ENCODE assay signal across 13 mouse cellular contexts in genomic region chr10:41866838-41867154, GRCm38 (mm10). TPM values are rescaled to one million over a fixed set of nuclear protein-coding genes. Genes with fewer than 3 reads are reported as not detected.
A peak's percentile ranks its signal among the peaks of the same experiment; 100 is the strongest.
DNase-seq lines count a peak whose midpoint lies in the region; ATAC-seq and TF ChIP-seq lines count a peak whose summit lies in the region.
"Had no signal": no experiment of that assay in that cellular context is flagged by ENCODE, and none has a peak within 500 bp of the region (broad histone marks: within the 10 kb centered on the region; RNA-seq: fewer than 3 reads in every experiment).

No protein-coding gene starts in this region.

- peaks cover 15% of the 10 kb centered on the region for H3K4me1 ChIP-seq in hindbrain, embryonic 13.5 days (replicated peaks)
- no peaks in the 10 kb centered on the region for H3K4me1 ChIP-seq in hindbrain, embryonic 14.5 days (replicated peaks; ENCODE audit: control insufficient read depth, insufficient read depth, low read length)
- H3K4me1 ChIP-seq in neural tube, embryonic 15.5 days = peaks cover 19% of the 10 kb centered on the region; the same call in 1 of the 2 replicates

- no peak for TF ChIP-seq CTCF in left cerebral cortex, adult 2 months (IDR thresholded peaks at IDR 0.05)

- no peak for DNase-seq in frontal cortex, postnatal 10 days (ENCODE audit: low spot score in 2 of 2)
- DNase-seq in hindbrain, embryonic 14.5 days (ENCODE audit: low spot score) = no peak
- no peak for DNase-seq in left cerebral cortex, adult 2 months (ENCODE audit: extremely low spot score in 1 of 2, low spot score in 2 of 2)
- DNase-seq in left cerebral cortex, adult 18-20 months (ENCODE audit: low spot score in 2 of 2) = no peak
- DNase-seq in thymus, postnatal 14 days = no peak
- DNase-seq: adrenal gland, adult 8-10 months; cerebellum, postnatal 36 days; gastrocnemius, postnatal 10 days had no signal

- no peak overlapping the region for H3K4me2 ChIP-seq in hindbrain, embryonic 13.5 days
- no peak overlapping the region for H3K4me2 ChIP-seq in hindbrain, embryonic 14.5 days (replicated peaks)
- no peak overlapping the region for H3K4me2 ChIP-seq in neural tube, embryonic 15.5 days
- H3K4me2 ChIP-seq: intestine, embryonic 15.5 days had no signal

- peak overlapping the region; percentile 37 for H3K27ac ChIP-seq in hindbrain, embryonic 13.5 days
- H3K27ac ChIP-seq in hindbrain, embryonic 14.5 days = no peak overlapping the region
- H3K27ac ChIP-seq in left cerebral cortex, adult 2 months = peak overlapping the region; percentile 55
- peak overlapping the region; percentile 7; the same call in 1 of the 2 replicates for H3K27ac ChIP-seq in neural tube, embryonic 15.5 days (replicated peaks)
- H3K27ac ChIP-seq: intestine, embryonic 15.5 days had no signal

- no peaks in the 10 kb centered on the region for H3K27me3 ChIP-seq in hindbrain, embryonic 13.5 days
- H3K27me3 ChIP-seq in hindbrain, embryonic 14.5 days (ENCODE audit: control insufficient read depth, insufficient read depth, low read length) = no peaks in the 10 kb centered on the region
- no peaks in the 10 kb centered on the region for H3K27me3 ChIP-seq in neural tube, embryonic 15.5 days (replicated peaks)
- H3K27me3 ChIP-seq: intestine, embryonic 15.5 days had no signal

- intact Hi-C loops in left cerebral cortex, adult 2 months (cut with DNase I) = no loop called here

- peak; percentile 73 for ATAC-seq in frontal cortex, adult (ENCODE audit: low TSS enrichment)
- ATAC-seq in hindbrain, embryonic 13.5 days (ENCODE audit: low FRiP score) = no peak
- no peak for ATAC-seq in hindbrain, embryonic 14.5 days (ENCODE audit: low FRiP score)
- ATAC-seq in neural tube, embryonic 15.5 days (ENCODE audit: low FRiP score) = no peak
- ATAC-seq: intestine, embryonic 15.5 days had no signal

- no peaks in the 10 kb centered on the region for H3K9me3 ChIP-seq in hindbrain, embryonic 13.5 days
- no peaks in the 10 kb centered on the region for H3K9me3 ChIP-seq in hindbrain, embryonic 14.5 days (ENCODE audit: control insufficient read depth, low read length)
- no peaks in the 10 kb centered on the region for H3K9me3 ChIP-seq in neural tube, embryonic 15.5 days (replicated peaks)
- H3K9me3 ChIP-seq: intestine, embryonic 15.5 days had no signal

- H3K9ac ChIP-seq in hindbrain, embryonic 13.5 days = no peak overlapping the region
- H3K9ac ChIP-seq in hindbrain, embryonic 14.5 days = no peak overlapping the region
- H3K9ac ChIP-seq in neural tube, embryonic 15.5 days (replicated peaks) = no peak overlapping the region
- H3K9ac ChIP-seq: intestine, embryonic 15.5 days had no signal

- H3K36me3 ChIP-seq in hindbrain, embryonic 13.5 days = no peaks in the 10 kb centered on the region
- H3K36me3 ChIP-seq in hindbrain, embryonic 14.5 days (replicated peaks; ENCODE audit: control insufficient read depth, insufficient read depth) = no peaks in the 10 kb centered on the region
- H3K36me3 ChIP-seq in neural tube, embryonic 15.5 days = no peaks in the 10 kb centered on the region
- H3K36me3 ChIP-seq: intestine, embryonic 15.5 days had no signal

- no peak overlapping the region for H3K4me3 ChIP-seq in hindbrain, embryonic 13.5 days
- H3K4me3 ChIP-seq in hindbrain, embryonic 14.5 days (replicated peaks; ENCODE audit: low read length) = no peak overlapping the region
- no peak overlapping the region for H3K4me3 ChIP-seq in left cerebral cortex, adult 2 months
- H3K4me3 ChIP-seq in neural tube, embryonic 15.5 days (replicated peaks) = no peak overlapping the region
- H3K4me3 ChIP-seq: erythroblast, embryonic 14.5 days; intestine, embryonic 15.5 days had no signal

RNA-seq across cellular contexts. Expression of gene Sesn1, which starts 57.1 kb away (rescaled TPM):
- polyA plus RNA-seq in hindbrain, embryonic 13.5 days (2015; fragmentation: Nextera tagmentation; extraction: Ambion mirVana) = 35.6 and 36.1 TPM in 2 replicates
- polyA plus RNA-seq in hindbrain, embryonic 14.5 days (2014; fragmentation: Nextera tagmentation; extraction: Ambion mirVana) = 37.1 and 42.7 TPM in 2 replicates
- total RNA-seq in left cerebral cortex, adult 2 months (2021) = 10 to 100 TPM; 50.7 to 51.4 TPM
- total RNA-seq in left cerebral cortex, adult 18-20 months (2021) = 10 to 100 TPM; 49.4 to 52.7 TPM
- polyA plus RNA-seq in neural tube, embryonic 15.5 days (2015; fragmentation: Nextera tagmentation; extraction: Ambion mirVana) = 33.4 and 38.3 TPM in 2 replicates

RNA-seq across cellular contexts. Expression of gene Cep57l1, which starts 57.1 kb away (rescaled TPM):
- polyA plus RNA-seq in hindbrain, embryonic 13.5 days (2015; fragmentation: Nextera tagmentation; extraction: Ambion mirVana) = 14.4 and 16.2 TPM in 2 replicates
- polyA plus RNA-seq in hindbrain, embryonic 14.5 days (2014; fragmentation: Nextera tagmentation; extraction: Ambion mirVana) = 11.8 and 12.9 TPM in 2 replicates
- total RNA-seq in left cerebral cortex, adult 2 months (2021) = 1 to 10 TPM; 5.3 to 7.5 TPM
- total RNA-seq in left cerebral cortex, adult 18-20 months (2021) = 1 to 10 TPM; 5.4 to 7.3 TPM
- 15.7 and 19.4 TPM in 2 replicates for polyA plus RNA-seq in neural tube, embryonic 15.5 days (2015; fragmentation: Nextera tagmentation; extraction: Ambion mirVana)
